Mouse (Mus musculus) right cerebral cortex, postnatal 25 days (tissue): ENCODE results near the gene Hist1h2ai.
"Not testable (repeated sequence)": the region's sequence is repeated elsewhere in the genome, so short reads cannot be mapped to it uniquely, and the experiment has no call there.

ENCODE experiments used
- DNase-seq: peaks from one replicate; pipeline ENCODE4 v3.0.0; 2022

Hist1h2ai gene

GRCm38 (mm10) chr13:21729544-21729943, 13.3 kb downstream of the Hist1h2ai start:
- DNase-seq: no peak

DNA sequence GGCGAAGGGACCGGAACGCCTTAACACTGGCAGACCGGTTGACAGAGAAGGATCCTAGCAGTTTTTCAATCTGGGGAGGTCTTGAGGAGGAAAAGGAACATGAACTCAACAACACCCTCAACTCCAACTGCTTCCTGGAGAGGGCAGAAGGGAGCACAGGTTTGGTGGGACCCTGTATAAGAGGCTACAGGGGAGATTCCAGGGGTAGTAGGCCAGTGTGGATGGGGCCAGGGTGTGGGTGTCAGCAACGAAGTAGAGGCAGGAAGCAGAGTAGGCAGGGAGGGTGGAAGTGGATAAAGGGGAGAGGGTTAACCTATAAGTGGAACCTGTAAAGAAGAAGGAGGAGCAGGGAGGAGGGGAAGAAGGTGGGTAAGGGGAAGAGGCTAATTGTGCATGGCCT, 17.2 kb downstream of the Hist1h2ai start:
- DNase-seq: no peak

- DNase-seq: peak; percentile 63
These were observed 18.0 kb downstream of the Hist1h2ai start for GRCm38 (mm10) chr13:21734010-21734905.

- peak; percentile 78 for DNase-seq
These were observed 18.9 kb downstream of the Hist1h2ai start, which contains the start of gene Hist1h4j for GRCm38 (mm10) chr13:21734906-21735767. Gene Hist1h4j (plus strand): TSS chr13:21735064.

DNA sequence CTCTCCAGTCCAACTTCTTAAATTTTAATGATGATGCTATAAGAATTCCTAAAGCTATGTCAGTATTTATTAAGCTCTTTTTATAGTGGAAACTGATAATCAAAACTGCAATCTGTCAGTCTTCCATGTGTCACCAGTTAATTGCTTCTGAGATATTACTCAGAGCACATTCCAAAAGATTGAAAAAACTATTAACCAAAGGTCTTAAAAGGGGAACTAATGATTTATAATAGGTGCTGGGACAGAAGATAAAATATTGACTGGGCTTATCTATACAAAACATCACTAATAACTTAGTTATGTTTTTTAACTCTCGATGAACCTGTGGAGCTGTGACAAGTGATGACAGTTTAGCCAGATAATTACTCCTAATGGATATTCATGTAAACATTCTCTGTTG, 28.8 kb downstream of the Hist1h2ai start:
- DNase-seq: no peak

DNA sequence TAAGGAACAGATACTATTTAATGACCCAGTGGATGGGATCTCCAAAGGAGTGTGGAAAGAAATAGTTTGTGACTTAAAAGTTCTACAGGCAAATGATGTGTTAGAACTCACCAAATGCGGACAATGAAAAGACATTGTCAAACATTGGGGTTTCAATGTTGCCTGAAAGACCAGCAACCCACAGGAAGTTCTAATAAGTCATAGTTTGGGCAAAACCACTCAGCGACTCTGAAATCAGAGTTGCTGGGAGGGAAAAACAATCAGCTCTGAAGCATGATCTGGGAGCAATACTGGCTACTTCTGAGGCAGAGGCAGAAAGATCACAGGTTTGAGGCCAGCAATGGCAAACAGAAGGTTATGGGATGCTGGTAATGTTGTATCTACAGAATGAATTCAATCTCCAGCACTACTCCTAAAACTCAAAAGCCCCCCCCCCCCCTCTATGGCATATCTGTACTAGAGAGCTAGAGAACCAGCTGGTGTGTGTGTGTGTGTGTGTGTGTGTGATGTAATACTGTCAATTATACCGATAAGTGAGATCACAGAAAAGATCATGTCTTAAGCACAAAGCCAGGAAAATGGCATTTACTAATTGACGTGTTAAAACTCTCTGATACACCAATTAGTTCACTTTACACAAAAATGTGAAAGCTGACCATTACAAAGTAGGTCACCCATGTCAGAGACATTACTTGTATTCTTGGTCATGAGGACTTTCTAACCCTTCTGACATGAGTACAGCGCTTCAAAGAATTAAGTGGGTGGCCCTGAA, 33.4 kb downstream of the Hist1h2ai start:
- DNase-seq: no peak

GRCm38 (mm10) chr13:21750159-21751017, 34.2 kb downstream of the Hist1h2ai start, which contains the start of gene Hist1h4k:
Gene Hist1h4k (minus strand): TSS chr13:21750505.
- peak; percentile 94 for DNase-seq

DNA sequence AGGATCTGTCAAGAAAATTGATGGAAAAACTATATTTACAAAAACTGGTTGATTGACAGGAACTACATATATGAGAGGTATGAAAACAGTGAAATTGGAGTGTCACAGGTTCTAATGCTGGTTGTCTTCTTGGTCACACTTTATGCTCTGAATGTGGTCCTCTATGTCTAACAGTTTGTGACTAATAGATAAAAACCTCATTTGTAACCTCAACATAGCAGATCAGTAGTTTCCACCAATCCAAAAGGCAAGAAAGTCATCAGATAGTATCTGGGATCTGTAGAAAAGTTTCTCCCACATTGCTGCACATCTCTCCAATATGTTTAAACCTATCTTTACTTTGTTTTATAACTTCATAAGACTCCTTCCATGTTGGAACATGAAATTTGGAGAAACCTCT, 35.2 kb downstream of the Hist1h2ai start:
- no peak for DNase-seq

- DNase-seq: no peak
These were observed 35.6 kb downstream of the Hist1h2ai start for GRCm38 (mm10) chr13:21751827-21752226.

- no peak for DNase-seq
These were observed 36.1 kb downstream of the Hist1h2ai start for GRCm38 (mm10) chr13:21752356-21752755.

- no peak for DNase-seq
These were observed 36.9 kb downstream of the Hist1h2ai start for GRCm38 (mm10) chr13:21753051-21753523.

GRCm38 (mm10) chr13:21753524-21754285, 37.5 kb downstream of the Hist1h2ai start, which contains the start of the genes Hist1h2ak and Hist1h2bn:
Gene Hist1h2ak (minus strand): TSS chr13:21753827.
Gene Hist1h2bn (plus strand): TSS chr13:21754123.
- DNase-seq: peak; percentile 73

DNA sequence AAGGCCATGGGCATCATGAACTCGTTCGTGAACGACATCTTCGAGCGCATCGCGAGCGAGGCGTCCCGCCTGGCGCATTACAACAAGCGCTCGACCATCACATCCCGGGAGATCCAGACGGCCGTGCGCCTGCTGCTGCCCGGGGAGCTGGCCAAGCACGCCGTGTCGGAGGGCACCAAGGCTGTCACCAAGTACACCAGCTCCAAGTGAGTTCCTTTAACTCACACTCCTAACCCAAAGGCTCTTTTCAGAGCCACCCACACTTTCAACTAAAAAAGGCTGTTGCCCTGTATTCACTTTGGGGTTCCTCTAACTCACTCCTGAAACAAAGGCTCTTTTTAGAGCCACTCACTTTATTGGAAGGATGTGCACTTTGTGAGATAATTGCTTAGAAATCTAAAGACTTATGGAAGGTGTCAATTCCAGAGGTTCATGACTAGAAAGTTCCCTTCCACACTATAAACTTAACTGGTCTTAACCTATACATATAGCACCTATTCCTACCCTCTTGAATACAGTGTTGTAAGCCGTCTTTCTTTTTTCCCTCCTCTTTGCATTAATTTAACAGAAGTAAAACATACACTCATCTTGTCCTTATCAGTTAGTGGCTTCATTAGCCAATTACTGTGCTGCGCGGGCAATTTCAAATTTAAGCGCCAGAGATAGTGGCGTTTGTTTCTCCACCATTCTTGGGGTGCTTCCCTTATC, 38.2 kb downstream of the Hist1h2ai start:
- not testable (repeated sequence) for DNase-seq

- no peak for DNase-seq
These were observed 39.5 kb downstream of the Hist1h2ai start for GRCm38 (mm10) chr13:21755707-21756106.
